Mouse (Mus musculus) lung, embryonic 15.5 days (tissue): Measurements from ENCODE around the gene Gal3st2. TPM values are rescaled to one million over a fixed set of nuclear protein-coding genes. Genes with fewer than 3 reads are reported as not detected.
"Not testable (repeated sequence)": the region's sequence is repeated elsewhere in the genome, so short reads cannot be mapped to it uniquely, and the experiment has no call there.

Source experiments
- ATAC-seq: fragments of 200-750 bp; cut with Nextera tagmentation; 2 replicates; pipeline ENCODE4 v1.8.0; 2017; ENCODE audit warnings: moderate number of reproducible peaks, borderline replicate concordance; ENCODE audit not compliant: low FRiP score, low TSS enrichment; ENCODE audit errors: extremely low read depth
- H3K27ac ChIP-seq: fragments of 300-500 bp; sonication (generic); 2 replicates; pipeline ENCODE4 v1.5.1; 2015; ENCODE audit warnings: moderate library complexity, mild to moderate bottlenecking, inconsistent platforms
- H3K27me3 ChIP-seq: fragments of 300-500 bp; sonication (generic); 2 replicates; pipeline ENCODE4 v1.6.1; 2015; ENCODE audit warnings: inconsistent platforms
- H3K36me3 ChIP-seq: fragments of 300-500 bp; sonication (generic); 2 replicates; pipeline ENCODE4 v1.6.1; 2015; ENCODE audit warnings: inconsistent platforms
- H3K4me1 ChIP-seq: fragments of 300-500 bp; sonication (generic); 2 replicates; pipeline ENCODE4 v1.6.1; 2015; ENCODE audit warnings: inconsistent platforms
- H3K4me2 ChIP-seq: fragments of 300-500 bp; sonication (generic); 2 replicates; pipeline ENCODE4 v1.6.1; 2015; ENCODE audit warnings: inconsistent platforms, mild to moderate bottlenecking, moderate library complexity
- H3K4me3 ChIP-seq: fragments of 300-500 bp; sonication (generic); 2 replicates; pipeline ENCODE4 v1.5.1; 2015; ENCODE audit warnings: mild to moderate bottlenecking, inconsistent platforms
- H3K9ac ChIP-seq: fragments of 300-500 bp; sonication (generic); 2 replicates; pipeline ENCODE4 v1.6.1; 2015; ENCODE audit warnings: inconsistent platforms
- H3K9me3 ChIP-seq: fragments of 300-500 bp; sonication (generic); 2 replicates; pipeline ENCODE4 v1.6.1; 2016; ENCODE audit warnings: inconsistent platforms
- WGBS: fragments of 180-500 bp; shearing (Covaris S2); methylation state at CpG from one replicate; pipeline ENCODE4 v1.1.7; 2015; 5-methylcytosine and 5-hydroxymethylcytosine counted together
- polyA plus RNA-seq: library from polyadenylated mRNA; unstranded; fragments of >200 nt; fragmentation: Nextera tagmentation; extraction: Ambion mirVana; gene quantifications from 2 replicates; pipeline ENCODE4 v1.2.1, GENCODE M21; 2015

Gene Gal3st2
- 0.06 and 0.15 TPM in 2 replicates for polyA plus RNA-seq

DNA sequence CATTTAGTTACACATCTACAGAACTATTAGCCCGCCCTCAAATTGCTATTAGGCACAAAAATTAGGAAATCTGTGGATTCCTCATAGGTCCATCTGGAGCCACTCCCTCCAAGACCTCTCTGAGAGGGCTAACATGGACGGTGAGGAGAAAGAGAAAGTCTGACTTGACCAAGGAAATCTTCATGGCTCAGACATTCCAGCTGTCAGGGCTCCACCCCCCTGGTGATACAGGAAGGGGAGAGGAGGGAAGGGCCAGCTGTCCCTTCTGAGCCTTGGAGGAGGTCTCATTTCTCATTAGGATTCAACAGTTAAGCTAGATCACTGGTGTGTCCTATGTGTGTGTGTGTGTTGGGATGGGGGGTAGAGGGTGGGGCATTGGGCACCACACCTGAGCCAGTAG is at the start of gene Gal3st2:
Gene Gal3st2 (plus strand): TSS at position 259 of the 400 bp plus-strand sequence.
- H3K9me3 ChIP-seq, H3K9ac ChIP-seq, H3K27me3 ChIP-seq, H3K27ac ChIP-seq, H3K4me1 ChIP-seq, H3K4me2 ChIP-seq, H3K4me3 ChIP-seq, H3K36me3 ChIP-seq: not testable (repeated sequence)
- 28% methylated on average over 2 of the region's 2 CpGs for WGBS
- ATAC-seq, result peak; percentile 19; the same call in 1 of the 2 replicates

- no peak for ATAC-seq
- WGBS, result 80% methylated on average over 8 of the region's 8 CpGs
- Histone ChIP-seq H3K9me3 (no peaks in the 10 kb centered on the region), H3K4me2 (no peak overlapping the region), H3K27ac (no peak overlapping the region), H3K27me3 (no peaks in the 10 kb centered on the region), H3K4me3 (no peak overlapping the region), H3K4me1 (no peaks in the 10 kb centered on the region), H3K9ac (no peak overlapping the region), H3K36me3 (peaks cover 89% of the 10 kb centered on the region)
These were observed 49.5 kb upstream of the Gal3st2 start for GRCm38 (mm10) chr1:93811495-93812039.

DNA sequence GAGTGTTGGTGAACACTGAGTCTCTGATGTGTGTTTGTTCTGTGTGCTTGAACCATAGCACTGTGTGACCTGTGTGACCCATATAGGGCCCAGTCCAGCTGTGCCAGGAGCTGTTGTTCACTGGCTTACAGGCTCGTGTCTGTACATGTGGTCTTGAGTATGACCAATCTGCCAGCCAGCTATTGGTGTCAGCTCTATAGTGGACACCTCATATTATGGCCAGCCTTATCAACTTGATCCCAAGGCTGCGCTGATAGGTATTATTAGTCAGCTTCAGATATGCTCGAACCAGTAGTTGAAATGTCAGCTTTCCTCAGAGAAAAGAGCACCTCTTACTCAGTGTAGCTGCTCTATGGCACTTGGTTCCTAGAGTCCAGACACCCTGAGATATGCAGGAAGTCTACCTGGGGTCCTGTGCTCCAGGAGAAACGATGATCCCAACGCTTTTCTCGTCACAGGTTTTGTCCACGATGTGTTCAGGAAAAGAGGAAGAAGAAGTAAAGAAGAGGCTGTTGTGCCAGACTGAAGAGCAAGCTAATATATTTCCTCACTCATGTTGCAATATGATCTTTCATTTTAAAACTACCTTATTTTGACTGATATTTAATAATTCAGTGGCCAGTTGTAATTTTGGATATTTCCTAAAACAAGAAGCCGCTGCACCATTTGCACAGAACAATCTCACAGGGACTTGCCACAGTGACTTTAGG is 43.1 kb upstream of the Gal3st2 start:
- no peaks in the 10 kb centered on the region for H3K27me3 ChIP-seq
- H3K4me3 ChIP-seq, result no peak overlapping the region
- H3K9me3 ChIP-seq, result no peaks in the 10 kb centered on the region
- no peak for ATAC-seq
- no peak overlapping the region for H3K9ac ChIP-seq
- no peak overlapping the region for H3K4me2 ChIP-seq
- no peaks in the 10 kb centered on the region for H3K4me1 ChIP-seq
- peaks cover 84% of the 10 kb centered on the region for H3K36me3 ChIP-seq
- no peak overlapping the region for H3K27ac ChIP-seq
- 92% methylated on average over 8 of the region's 8 CpGs for WGBS

DNA sequence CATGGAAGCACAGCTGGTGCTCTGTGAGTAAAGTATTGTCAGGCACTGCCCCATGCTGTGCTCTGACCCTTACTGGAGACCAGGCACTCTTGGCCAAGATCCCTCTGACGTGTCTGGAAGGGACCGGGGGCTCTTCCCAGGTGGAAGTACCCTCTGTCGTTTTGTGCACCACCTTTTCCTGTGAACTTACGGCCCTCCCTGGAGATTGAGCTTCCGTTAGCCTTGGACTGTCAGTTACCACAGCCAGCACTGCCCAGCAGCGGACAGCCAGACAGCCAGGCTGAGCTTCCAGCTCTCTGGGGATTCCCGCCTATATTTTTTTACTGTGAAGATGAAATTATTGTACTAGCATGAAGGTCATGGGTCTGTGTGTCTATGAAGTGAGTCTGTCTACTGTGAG is 42.4 kb upstream of the Gal3st2 start:
- Histone ChIP-seq H3K9ac (no peak overlapping the region), H3K4me2 (no peak overlapping the region), H3K4me1 (no peaks in the 10 kb centered on the region), H3K27ac (no peak overlapping the region), H3K9me3 (no peaks in the 10 kb centered on the region), H3K36me3 (peaks cover 78% of the 10 kb centered on the region), H3K27me3 (no peaks in the 10 kb centered on the region), H3K4me3 (no peak overlapping the region)
- WGBS, result 87% methylated on average over 7 of the region's 7 CpGs
- no peak for ATAC-seq

DNA sequence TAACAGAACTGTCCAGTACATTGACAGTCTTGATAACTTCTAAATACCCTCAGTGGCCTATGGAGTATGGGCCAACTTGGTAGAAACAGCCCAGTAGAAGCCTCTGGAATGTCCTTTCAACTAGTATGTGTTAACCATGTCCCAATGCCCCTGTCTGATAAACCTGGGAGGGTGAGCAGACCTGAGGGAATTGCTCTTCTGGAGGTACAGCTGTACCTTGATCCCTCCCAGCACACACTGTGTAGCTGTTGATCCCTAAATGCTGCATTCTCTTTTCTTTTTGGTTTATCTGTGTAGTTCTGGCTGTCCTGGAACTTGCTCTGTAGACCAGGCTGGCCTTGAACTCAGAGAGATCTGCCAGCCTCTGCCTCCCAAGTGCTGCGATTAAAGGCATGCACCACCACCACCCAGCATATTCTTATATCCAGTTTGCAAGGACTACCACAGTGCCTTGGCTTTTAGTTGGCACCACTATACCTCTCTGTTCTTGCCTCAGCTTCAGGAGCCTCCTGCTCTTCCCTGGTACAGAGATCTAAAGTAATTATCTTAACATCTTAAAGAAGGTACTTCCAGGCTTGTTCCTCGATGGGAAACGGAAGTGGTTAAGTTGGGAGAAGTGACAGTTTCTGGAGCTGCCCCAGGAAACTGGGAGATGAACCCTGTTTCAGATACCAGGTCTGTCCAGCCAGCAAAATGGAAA is 37.2 kb upstream of the Gal3st2 start:
- no peak overlapping the region for H3K4me3 ChIP-seq
- peaks cover 5% of the 10 kb centered on the region for H3K4me1 ChIP-seq
- 64% methylated on average over 3 of the region's 3 CpGs for WGBS
- H3K9ac ChIP-seq, result no peak overlapping the region
- no peak overlapping the region for H3K27ac ChIP-seq
- H3K9me3 ChIP-seq, result no peaks in the 10 kb centered on the region
- peak overlapping the region; percentile 65; the same call in 1 of the 2 replicates for H3K4me2 ChIP-seq
- ATAC-seq, result no peak
- H3K36me3 ChIP-seq, result peaks cover 25% of the 10 kb centered on the region
- no peaks in the 10 kb centered on the region for H3K27me3 ChIP-seq

- peak within 1 kb of the TSS; percentile 98 for H3K27ac ChIP-seq
- peak within 1 kb of the TSS; percentile 62 for H3K9ac ChIP-seq
- H3K36me3 ChIP-seq, result peaks cover 19% of the 10 kb centered on the region
- peak within 1 kb of the TSS; percentile 65 for H3K4me2 ChIP-seq
- 0 out of 2 replicates have a peak, but pooled peaks have one; percentile 11 for ATAC-seq
- 11% methylated on average over 10 of the region's 10 CpGs for WGBS
- peaks cover 5% of the 10 kb centered on the region for H3K4me1 ChIP-seq
- no peaks in the 10 kb centered on the region for H3K27me3 ChIP-seq
- H3K9me3 ChIP-seq, result no peaks in the 10 kb centered on the region
- peak within 1 kb of the TSS; percentile 70 for H3K4me3 ChIP-seq
These were observed 36.5 kb upstream of the Gal3st2 start, which contains the start of gene D2hgdh for GRCm38 (mm10) chr1:93824609-93825008. D2hgdh (plus strand) TSS chr1:93824909.

DNA sequence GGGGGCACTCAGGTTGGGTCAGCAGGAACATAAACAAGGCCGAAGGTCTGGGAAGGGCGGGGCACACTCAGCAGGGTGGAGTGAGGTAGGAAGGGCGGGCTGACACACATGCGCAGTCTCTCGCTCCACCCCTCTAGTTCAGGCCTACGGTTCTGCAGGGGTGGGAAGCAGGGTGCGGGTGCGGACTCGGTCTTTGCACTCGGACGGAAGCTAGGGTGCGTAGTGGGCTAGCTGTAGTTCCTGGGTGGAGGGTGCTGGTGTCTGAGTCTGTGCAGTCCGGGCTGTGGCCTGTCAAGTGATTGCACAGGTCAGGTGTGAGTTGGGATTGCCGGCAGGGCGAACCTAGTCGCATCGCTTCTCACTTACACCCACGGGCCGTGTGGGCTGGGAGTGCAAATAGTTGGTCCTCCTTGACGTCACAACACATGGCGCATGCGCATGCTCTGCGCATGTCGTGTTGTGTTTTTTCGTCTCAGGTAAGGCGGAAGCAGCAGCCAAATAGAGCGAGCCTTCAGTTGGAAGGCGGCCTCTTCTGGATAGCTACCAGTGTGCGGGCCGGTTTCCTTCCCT is 35.9 kb upstream of the Gal3st2 start:
- Histone ChIP-seq H3K4me2 (peak overlapping the region; percentile 65), H3K4me1 (peaks cover 5% of the 10 kb centered on the region), H3K27ac (peak overlapping the region; percentile 98), H3K36me3 (peaks cover 14% of the 10 kb centered on the region; the same call in 1 of the 2 replicates), H3K9ac (peak overlapping the region; percentile 62), H3K27me3 (no peaks in the 10 kb centered on the region), H3K4me3 (peak overlapping the region; percentile 70), H3K9me3 (no peaks in the 10 kb centered on the region)
- peak; percentile 99 for ATAC-seq
- WGBS, result 0% methylated on average over 30 of the region's 30 CpGs

DNA sequence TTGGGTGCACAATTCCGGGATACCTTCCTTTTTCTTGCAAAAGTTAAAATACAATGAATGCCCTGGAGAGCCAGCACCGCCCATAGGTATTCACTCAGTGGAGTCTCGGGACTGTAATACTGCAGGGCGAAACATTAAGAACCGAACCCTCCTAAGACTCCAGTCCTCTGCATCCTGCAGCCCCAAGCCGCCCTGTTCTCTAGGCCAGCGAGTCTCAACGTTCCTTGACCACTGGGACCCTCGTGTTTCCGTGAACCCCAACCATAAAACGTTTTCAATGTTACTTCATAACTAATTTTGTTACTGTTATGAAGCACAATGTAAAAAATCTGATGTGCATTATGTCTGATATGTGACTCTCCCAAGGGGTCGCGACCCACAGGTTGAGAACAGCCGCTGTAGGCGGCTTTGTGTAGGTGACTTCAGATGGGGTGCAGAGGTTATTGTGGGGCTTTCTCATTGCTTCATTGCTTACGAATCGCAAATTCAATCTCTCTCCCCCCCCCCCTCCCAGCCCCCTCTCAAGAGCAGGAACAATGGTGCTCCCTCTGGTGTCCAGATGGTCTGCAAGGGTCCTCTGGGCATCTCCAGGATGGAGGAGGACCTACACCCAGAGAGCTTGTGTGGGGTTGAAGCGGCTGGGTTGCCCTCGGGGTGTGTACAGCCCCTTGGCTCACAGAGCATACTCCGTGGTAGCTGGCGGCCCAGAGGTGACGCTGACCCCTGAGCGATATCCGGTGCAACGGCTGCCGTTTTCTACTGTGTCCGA is 35.2 kb upstream of the Gal3st2 start:
- no peaks in the 10 kb centered on the region for H3K27me3 ChIP-seq
- peak overlapping the region; percentile 65 for H3K4me2 ChIP-seq
- peak; percentile 33; the same call in 1 of the 2 replicates for ATAC-seq
- peak overlapping the region; percentile 98 for H3K27ac ChIP-seq
- WGBS, result 39% methylated on average over 27 of the region's 27 CpGs
- peaks cover 7% of the 10 kb centered on the region; the same call in 1 of the 2 replicates for H3K36me3 ChIP-seq
- H3K4me3 ChIP-seq, result peak overlapping the region; percentile 70
- peak overlapping the region; percentile 62 for H3K9ac ChIP-seq
- peaks cover 5% of the 10 kb centered on the region for H3K4me1 ChIP-seq
- H3K9me3 ChIP-seq, result no peaks in the 10 kb centered on the region

DNA sequence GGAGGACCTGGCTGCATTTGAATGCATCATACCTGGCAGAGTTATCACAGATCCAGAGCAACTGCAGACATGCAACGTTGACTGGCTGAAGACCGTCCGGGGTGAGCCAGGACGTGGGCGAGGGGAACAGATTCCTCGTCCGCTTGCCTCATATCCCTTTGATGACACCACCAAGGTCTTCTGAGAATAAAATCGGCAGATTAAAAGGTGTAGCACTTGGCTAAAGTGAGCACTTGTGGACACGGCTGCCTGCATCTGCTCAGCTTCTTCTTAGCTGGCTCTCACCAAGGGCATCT is 34.6 kb upstream of the Gal3st2 start:
- no peaks in the 10 kb centered on the region for H3K27me3 ChIP-seq
- H3K4me1 ChIP-seq, result peaks cover 5% of the 10 kb centered on the region
- H3K9ac ChIP-seq, result no peak overlapping the region
- no peak overlapping the region for H3K4me3 ChIP-seq
- ATAC-seq, result no peak
- H3K27ac ChIP-seq, result no peak overlapping the region
- 91% methylated on average over 9 of the region's 9 CpGs for WGBS
- H3K36me3 ChIP-seq, result peaks cover 1% of the 10 kb centered on the region; the same call in 1 of the 2 replicates
- peak overlapping the region; percentile 65 for H3K4me2 ChIP-seq
- no peaks in the 10 kb centered on the region for H3K9me3 ChIP-seq

DNA sequence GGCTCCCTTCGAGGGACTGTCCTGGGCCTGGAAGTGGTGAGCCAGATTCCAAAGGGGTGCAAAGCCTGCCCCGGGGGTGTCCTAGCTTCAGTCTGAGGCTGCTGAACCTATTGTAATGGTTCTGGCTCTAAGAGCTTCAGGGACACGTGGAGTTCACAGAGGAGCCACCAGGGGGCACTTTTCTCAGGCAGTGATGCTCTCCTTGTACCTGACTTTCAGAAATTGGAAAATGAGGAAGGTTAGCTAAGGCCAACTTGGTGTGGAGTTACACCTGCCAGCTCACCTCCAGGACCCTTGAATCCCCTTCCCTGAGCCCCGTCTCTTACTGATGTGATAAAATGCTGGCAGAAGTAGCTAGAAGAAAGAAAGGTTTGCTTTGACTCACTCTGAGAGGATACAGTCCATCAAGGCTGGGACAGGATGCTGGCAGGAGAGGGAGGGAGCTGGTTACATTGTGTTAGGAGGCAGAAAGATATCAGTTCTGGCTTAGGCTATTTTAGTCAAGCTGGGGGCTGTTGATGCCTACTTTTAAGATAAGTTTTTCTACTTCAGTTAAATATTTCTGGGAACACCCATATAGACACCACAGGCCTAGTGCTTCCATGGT is 28.2 kb upstream of the Gal3st2 start:
- ATAC-seq, H3K27ac ChIP-seq, H3K9ac ChIP-seq, H3K27me3 ChIP-seq, H3K4me3 ChIP-seq, H3K4me1 ChIP-seq, H3K4me2 ChIP-seq, H3K36me3 ChIP-seq, H3K9me3 ChIP-seq: not testable (repeated sequence)
- WGBS, result 53% methylated on average over 3 of the region's 4 CpGs

GRCm38 (mm10) chr1:93834671-93835150 is 26.4 kb upstream of the Gal3st2 start:
- WGBS, result 89% methylated on average over 7 of the region's 7 CpGs
- Histone ChIP-seq H3K36me3 (0 out of 2 replicates have a peak, but pooled peaks cover 4% of the 10 kb centered on the region), H3K9me3 (no peaks in the 10 kb centered on the region), H3K4me1 (no peaks in the 10 kb centered on the region), H3K27ac (no peak overlapping the region), H3K9ac (no peak overlapping the region), H3K4me3 (no peak overlapping the region), H3K4me2 (no peak overlapping the region), H3K27me3 (no peaks in the 10 kb centered on the region)
- no peak for ATAC-seq
